Mouse (Mus musculus) ES-E14 (cell line): ENCODE data around the gene Man1c1.

Source experiments
- CHD2 ChIP-seq: IDR thresholded peaks from 2 replicates; pipeline ENCODE4 v1.6.1; 2014; ENCODE audit warnings: mild to moderate bottlenecking, low read depth, low read length, inconsistent platforms
- HCFC1 ChIP-seq: IDR thresholded peaks from 2 replicates; pipeline ENCODE4 v1.6.1; 2012; ENCODE audit warnings: low read length, inconsistent platforms, borderline replicate concordance; ENCODE audit not compliant: insufficient read depth
- MAFK ChIP-seq: IDR thresholded peaks from 2 replicates; pipeline ENCODE4 v1.6.1; 2014; ENCODE audit warnings: mild to moderate bottlenecking, low read depth, low read length, inconsistent platforms; ENCODE audit not compliant: insufficient read depth
- ZC3H11A ChIP-seq: IDR thresholded peaks from 2 replicates; pipeline ENCODE4 v1.6.1; 2012; ENCODE audit warnings: low read depth, mild to moderate bottlenecking, inconsistent platforms, low read length, borderline replicate concordance
- ZNF384 ChIP-seq: IDR thresholded peaks from 2 replicates; pipeline ENCODE4 v1.6.1; 2012; ENCODE audit warnings: low read depth, low read length, inconsistent platforms

GRCm38 (mm10) chr4:134542726-134543125 lies 161.4 kb downstream of the Man1c1 start:
- TF ChIP-seq ZC3H11A = no peak
- no peak for TF ChIP-seq ZNF384
- TF ChIP-seq HCFC1 = no peak
- no peak for TF ChIP-seq CHD2
- no peak for TF ChIP-seq MAFK
